Mouse (Mus musculus) ES-Bruce4 (cell line): ENCODE measurements around the gene Ms4a3. TPM values are rescaled to one million over a fixed set of nuclear protein-coding genes. Genes with fewer than 3 reads are reported as not detected.

Experiments
- H3K27ac ChIP-seq: 2 replicates; pipeline ENCODE4 v1.5.1; 2012; ENCODE audit warnings: low read length, inconsistent platforms; ENCODE audit not compliant: insufficient read depth
- H3K27me3 ChIP-seq: 2 replicates; pipeline ENCODE4 v1.6.1; 2012; ENCODE audit warnings: mild to moderate bottlenecking, low read length, inconsistent platforms; ENCODE audit not compliant: control insufficient read depth, poor library complexity, insufficient read depth, severe bottlenecking
- H3K36me3 ChIP-seq: 2 replicates; pipeline ENCODE4 v1.6.1; 2012; ENCODE audit warnings: inconsistent platforms, mild to moderate bottlenecking, low read length, moderate library complexity; ENCODE audit not compliant: control insufficient read depth, poor library complexity, insufficient read depth, severe bottlenecking
- H3K4me1 ChIP-seq: one replicate; pipeline ENCODE4 v1.8.1; 2011; ENCODE audit warnings: low read length; ENCODE audit not compliant: control insufficient read depth, insufficient read depth
- H3K4me3 ChIP-seq: 2 replicates; pipeline ENCODE4 v1.5.1; 2011; ENCODE audit warnings: low read depth, mild to moderate bottlenecking, low read length
- H3K9ac ChIP-seq: 2 replicates; pipeline ENCODE4 v1.6.1; 2012; ENCODE audit warnings: low read depth, mild to moderate bottlenecking, inconsistent platforms; ENCODE audit not compliant: poor library complexity, severe bottlenecking
- H3K9me3 ChIP-seq: replicated peaks from 2 replicates; pipeline ENCODE4 v1.6.1; 2012; ENCODE audit warnings: mild to moderate bottlenecking, low read length, inconsistent platforms; ENCODE audit not compliant: control insufficient read depth, poor library complexity, insufficient read depth, severe bottlenecking
- CTCF ChIP-seq: IDR thresholded peaks from one replicate; pipeline ENCODE4 v1.8.1; 2011; ENCODE audit warnings: low read depth, low read length
- EP300 ChIP-seq: IDR thresholded peaks from 2 replicates; pipeline ENCODE4 v1.6.1; 2011; ENCODE audit warnings: low read depth, low read length; ENCODE audit not compliant: insufficient read depth
- POLR2A ChIP-seq: IDR thresholded peaks from one replicate; pipeline ENCODE4 v1.8.1; 2011; ENCODE audit warnings: low read length; ENCODE audit not compliant: insufficient read depth
- polyA plus RNA-seq: library from polyadenylated mRNA; stranded (reverse); fragments of >200 nt; gene quantifications from 2 replicates; pipeline ENCODE4 v1.2.4, GENCODE M21; 2011; ENCODE audit warnings: low read depth; ENCODE audit not compliant: missing spikeins, insufficient read depth, insufficient read length

The Ms4a3 gene
- polyA plus RNA-seq, 1 experiment: not detected

DNA sequence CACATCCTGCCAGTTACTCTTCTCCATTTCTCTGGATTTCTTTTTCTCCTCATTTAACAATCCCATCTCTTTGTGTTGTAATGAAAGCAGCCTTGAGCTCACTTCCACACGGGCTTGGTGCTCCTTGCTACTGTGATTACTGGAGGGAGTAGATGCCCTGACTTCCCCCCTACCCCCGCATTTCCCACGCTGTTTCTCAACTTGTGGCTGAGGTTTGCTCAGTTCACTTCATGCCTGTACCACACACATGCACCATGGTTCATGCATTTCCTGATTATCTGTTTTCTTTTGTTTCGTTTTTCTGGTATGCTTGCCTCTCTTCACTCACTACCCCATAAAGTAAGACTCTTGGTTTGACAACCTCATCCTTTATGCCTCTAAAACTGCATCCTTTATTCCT lies 51.4 kb downstream of the Ms4a3 start:
- TF ChIP-seq CTCF (no peak), EP300 (no peak), POLR2A (no peak)
- Histone ChIP-seq H3K4me1 (no peaks in the 10 kb centered on the region), H3K4me3 (no peak overlapping the region), H3K27me3 (peaks cover 2% of the 10 kb centered on the region; the same call in 1 of the 2 replicates), H3K9me3 (no peaks in the 10 kb centered on the region; the same call in 1 of the 2 replicates), H3K9ac (no peak overlapping the region), H3K27ac (no peak overlapping the region), H3K36me3 (no peaks in the 10 kb centered on the region)

Other genes starting within 250 kb of the Ms4a3 start
- gene Ms4a4c, start 236.1 kb downstream of the Ms4a3 start, polyA plus RNA-seq: not detected in 2 replicates
- gene Ms4a4b, start 197.3 kb downstream of the Ms4a3 start, polyA plus RNA-seq: not detected in 2 replicates
- gene Ms4a6c, start 171.5 kb downstream of the Ms4a3 start, polyA plus RNA-seq: not detected in 2 replicates
- not detected in 2 replicates for gene Gm8369, start 154.9 kb downstream of the Ms4a3 start, polyA plus RNA-seq
- gene Ms4a6b, start 124.3 kb downstream of the Ms4a3 start, polyA plus RNA-seq: not detected in 2 replicates
- gene Ms4a4d, start 104.0 kb downstream of the Ms4a3 start, polyA plus RNA-seq: 6.8 and 9.0 TPM in 2 replicates
- gene Ms4a6d, start 36.0 kb downstream of the Ms4a3 start, polyA plus RNA-seq: not detected in 2 replicates
- not detected in 2 replicates for gene Ms4a2, start 17.1 kb downstream of the Ms4a3 start, polyA plus RNA-seq
- not detected in 2 replicates for gene Oosp2, start 19.7 kb upstream of the Ms4a3 start, polyA plus RNA-seq
- gene Oosp1, start 50.3 kb upstream of the Ms4a3 start, polyA plus RNA-seq: not detected in 2 replicates
- gene Oosp3, start 56.2 kb upstream of the Ms4a3 start, polyA plus RNA-seq: not detected in 2 replicates
- gene Gif, start 106.7 kb upstream of the Ms4a3 start, polyA plus RNA-seq: not detected in 2 replicates
- 46.5 and 49.6 TPM in 2 replicates for gene Mrpl16, start 129.5 kb upstream of the Ms4a3 start, polyA plus RNA-seq
- 109 and 112 TPM in 2 replicates for gene Stx3, start 178.6 kb upstream of the Ms4a3 start, polyA plus RNA-seq
- not detected in 2 replicates for gene Olfr1417, start 198.4 kb upstream of the Ms4a3 start, polyA plus RNA-seq
- gene Olfr1418, start 220.2 kb upstream of the Ms4a3 start, polyA plus RNA-seq: not detected in 2 replicates
- not detected in 2 replicates for gene Olfr1419, start 234.3 kb upstream of the Ms4a3 start, polyA plus RNA-seq
- not detected in 2 replicates for gene Olfr1420, start 245.7 kb upstream of the Ms4a3 start, polyA plus RNA-seq